Mouse (Mus musculus) stomach, postnatal 0 days (tissue): ENCODE results near the gene C1qtnf12.

Experiments
- CTCF ChIP-seq: IDR thresholded peaks from 2 replicates; pipeline ENCODE4 v1.5.1; 2016; ENCODE audit warnings: antibody characterized with exemption, low read depth, mild to moderate bottlenecking, moderate library complexity
- EP300 ChIP-seq: optimal IDR thresholded peaks from 2 replicates; pipeline ENCODE3; 2016; ENCODE audit warnings: antibody characterized with exemption

GRCm38 (mm10) chr4:155962167-155962971 lies at the start of gene C1qtnf12:
- no peak for TF ChIP-seq CTCF
- TF ChIP-seq EP300 = no peak
